Mouse (Mus musculus) neutrophil, adult 5-6 weeks (primary cell): ENCODE results near the gene Timmdc1. TPM values are rescaled to one million over a fixed set of nuclear protein-coding genes. Genes with fewer than 3 reads are reported as not detected.

ENCODE experiments used
- ATAC-seq: fragments of 151-379, 151-347 bp; 2 replicates; pipeline ENCODE4 v1.8.0; 2017; ENCODE audit warnings: mild to moderate bottlenecking, moderate TSS enrichment; ENCODE audit not compliant: insufficient number of reproducible peaks, poor library complexity, low FRiP score, severe bottlenecking; ENCODE audit errors: extremely low read depth
- total RNA-seq: library from RNA; stranded (forward); fragments of 200-1000 nt; gene quantifications from 2 replicates; pipeline ENCODE4 v1.2.3, GENCODE M21; 2017

Gene Timmdc1
- total RNA-seq: 17.3 and 18.0 TPM in 2 replicates

DNA sequence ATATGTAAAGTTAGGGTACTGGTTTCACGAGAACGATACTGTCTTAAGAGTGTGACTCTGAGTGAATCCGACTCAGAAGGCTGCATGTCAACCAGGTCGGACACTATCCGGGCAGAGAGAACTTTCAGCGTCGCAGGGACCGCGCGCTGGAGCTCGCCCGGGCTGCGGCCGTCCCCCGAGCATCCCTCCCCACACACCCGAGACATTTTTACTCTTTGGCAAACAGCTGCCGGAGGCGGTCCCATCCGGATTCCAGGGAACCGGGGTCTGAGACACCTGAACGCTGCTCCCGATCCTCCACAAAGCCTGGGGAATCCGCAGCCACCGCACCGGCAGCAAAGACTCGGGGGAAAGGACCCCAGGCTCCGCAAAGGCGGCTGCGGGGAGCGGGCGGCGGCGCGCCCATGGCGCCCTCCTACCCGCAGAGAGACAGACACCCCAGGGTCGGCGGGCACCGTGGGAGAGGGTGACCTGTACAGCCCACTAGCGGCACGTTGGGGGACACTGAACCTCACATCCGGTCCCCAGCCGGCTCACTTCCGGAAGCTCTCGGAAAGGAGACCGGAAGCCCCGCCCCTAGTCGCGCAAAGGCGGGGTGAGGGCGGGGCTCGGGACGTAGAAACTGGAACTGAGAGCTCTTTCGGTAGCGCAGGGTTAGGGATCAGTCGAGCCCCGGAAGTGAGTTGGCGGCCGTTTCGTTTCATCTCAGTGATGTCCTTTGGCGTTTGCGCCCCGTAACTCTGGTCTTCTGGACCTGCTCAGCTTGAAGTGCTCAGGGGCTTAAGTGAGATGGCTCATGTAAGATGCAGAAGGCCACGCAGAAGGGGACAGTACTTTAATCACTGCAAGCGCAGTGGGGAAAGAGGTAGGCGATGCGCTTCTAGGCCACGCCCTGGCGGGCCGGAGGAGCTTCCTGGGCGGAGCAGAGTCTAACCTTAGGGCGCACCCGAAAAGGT lies at the start of gene Timmdc1:
TSS of gene Timmdc1 (minus strand) at position 535 of the 956 bp plus-strand sequence.
- ATAC-seq: peak; percentile 97

- no peak for ATAC-seq
Observed at GRCm38 (mm10) chr16:38571481-38571880, 49.0 kb upstream of the Timmdc1 start.

GRCm38 (mm10) chr16:38568192-38568591 lies 45.7 kb upstream of the Timmdc1 start:
- ATAC-seq: no peak

GRCm38 (mm10) chr16:38563516-38563915 lies 41.1 kb upstream of the Timmdc1 start:
- no peak for ATAC-seq

DNA sequence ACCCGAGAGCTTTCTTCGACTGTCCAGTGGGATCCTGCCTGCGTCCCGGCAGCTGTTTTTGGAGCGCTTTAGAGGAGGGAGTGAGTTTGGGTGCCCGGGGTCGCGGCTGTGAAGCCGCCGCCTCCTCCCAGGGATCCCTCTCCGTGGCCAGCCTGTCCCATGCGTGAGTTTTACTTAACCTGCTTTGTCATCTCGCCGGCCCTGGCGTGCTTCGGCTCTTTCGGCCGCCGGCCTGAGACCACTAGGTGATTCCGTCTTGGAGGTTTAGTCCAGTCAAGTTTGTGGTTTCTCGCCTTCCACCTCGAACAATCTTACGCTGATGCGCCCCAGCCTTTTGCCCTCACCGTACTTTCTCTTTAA lies 40.5 kb upstream of the Timmdc1 start:
- no peak for ATAC-seq

- peak; percentile 97 for ATAC-seq
Observed at GRCm38 (mm10) chr16:38562131-38562967, 39.9 kb upstream of the Timmdc1 start.

DNA sequence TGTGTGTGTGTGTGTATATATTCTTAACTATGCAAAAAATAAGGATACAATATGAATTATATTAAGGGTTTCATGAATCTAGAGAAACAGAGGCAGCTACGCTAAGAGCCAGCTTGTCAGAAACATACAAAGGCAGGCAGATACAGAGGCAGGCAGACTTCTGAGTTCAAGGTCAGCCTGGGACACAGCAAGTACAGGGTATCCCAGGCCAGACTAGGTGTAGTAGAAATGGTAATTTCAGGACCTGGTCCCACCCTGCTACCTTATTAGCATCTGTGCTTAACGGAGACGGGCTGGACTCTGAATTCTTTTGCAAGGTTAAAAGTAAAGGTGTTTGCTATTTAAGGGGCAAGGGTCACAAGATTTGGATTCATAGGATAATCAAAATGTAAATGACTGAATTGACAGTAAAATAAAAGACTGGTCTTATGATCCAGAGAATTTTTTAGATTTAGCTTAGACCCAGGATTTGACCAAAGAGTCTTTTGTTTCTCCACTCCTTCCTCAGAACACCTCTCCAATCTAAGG lies 35.8 kb upstream of the Timmdc1 start, which contains the start of gene Tmem39a:
TSS of gene Tmem39a (plus strand) at position 478 of the 528 bp plus-strand sequence.
- no peak for ATAC-seq

DNA sequence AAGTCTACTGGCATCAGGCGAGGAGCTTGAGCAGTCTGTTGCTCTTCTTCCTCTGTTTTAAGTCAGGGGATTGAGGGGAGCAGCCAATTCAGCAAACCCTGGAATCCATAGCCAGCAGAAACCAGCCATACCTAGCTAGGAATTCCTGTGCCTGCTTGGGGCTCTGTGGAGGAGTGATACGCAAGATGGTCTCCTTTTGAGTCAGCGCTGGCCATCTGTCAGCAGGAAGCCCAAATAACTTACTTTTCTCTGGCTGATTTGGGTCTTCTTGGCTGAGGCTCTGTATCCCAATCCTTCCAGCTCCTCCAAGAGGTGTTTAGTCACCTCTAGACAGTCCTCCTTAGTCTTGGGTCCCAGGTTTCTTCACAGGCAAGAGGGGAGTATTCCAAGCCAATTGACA lies 33.5 kb upstream of the Timmdc1 start:
- ATAC-seq: no peak

GRCm38 (mm10) chr16:38549479-38550396 lies 27.3 kb upstream of the Timmdc1 start, which contains the start of gene Poglut1:
Gene Poglut1, minus strand, starts transcription at chr16:38550258.
- ATAC-seq: peak; percentile 75; the same call in 1 of the 2 replicates

DNA sequence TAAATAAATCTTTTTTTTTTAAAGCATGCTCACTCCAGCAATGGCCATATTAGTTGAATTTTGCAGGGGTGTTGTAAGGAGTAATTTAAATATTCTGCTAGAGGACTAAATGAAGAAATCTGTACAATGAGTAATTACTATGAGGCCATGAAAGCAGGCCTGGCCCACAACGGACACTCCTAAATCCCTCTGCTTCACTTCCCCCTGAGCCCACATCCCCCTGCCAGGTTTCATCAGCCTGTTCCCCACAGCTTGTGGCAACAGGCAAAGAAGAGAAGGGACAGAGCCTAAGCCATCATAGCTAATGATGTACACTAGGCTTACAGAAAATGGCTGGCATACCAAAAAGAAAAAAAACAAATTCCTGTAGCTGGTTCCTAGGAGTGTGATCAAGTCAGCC lies 25.5 kb upstream of the Timmdc1 start:
- ATAC-seq: no peak

DNA sequence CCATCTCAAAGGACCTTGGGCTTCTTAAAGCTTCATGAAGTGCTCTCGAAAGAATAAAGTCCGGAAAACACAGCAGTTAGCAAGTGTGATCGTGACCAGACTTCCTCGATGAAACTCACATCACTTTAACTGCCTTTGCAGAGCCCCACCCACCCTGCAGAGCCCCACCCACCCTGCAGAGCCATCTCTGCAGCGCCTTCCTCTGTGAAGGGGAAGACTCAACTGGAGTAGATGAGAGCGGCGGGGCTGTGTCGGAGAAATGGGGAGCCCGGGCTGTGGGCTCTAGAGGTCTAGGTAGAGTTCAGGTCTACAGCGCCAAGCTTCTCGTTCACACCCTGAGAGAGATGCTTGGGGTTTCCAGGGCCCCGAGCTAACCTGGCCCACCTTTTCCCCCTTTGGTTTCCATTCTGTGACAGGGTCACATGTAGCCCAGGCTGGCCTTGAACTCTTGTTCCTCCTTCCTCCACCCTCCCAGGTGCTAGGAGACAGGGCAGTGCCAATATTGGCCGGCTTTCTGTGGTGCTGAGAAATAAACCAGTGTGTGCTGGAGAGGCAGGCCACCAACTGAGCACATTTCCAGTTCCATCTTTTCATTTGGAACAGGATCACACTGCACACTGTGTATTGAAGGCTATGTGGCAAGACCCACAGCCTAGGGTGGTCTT lies 16.4 kb upstream of the Timmdc1 start:
- no peak for ATAC-seq

DNA sequence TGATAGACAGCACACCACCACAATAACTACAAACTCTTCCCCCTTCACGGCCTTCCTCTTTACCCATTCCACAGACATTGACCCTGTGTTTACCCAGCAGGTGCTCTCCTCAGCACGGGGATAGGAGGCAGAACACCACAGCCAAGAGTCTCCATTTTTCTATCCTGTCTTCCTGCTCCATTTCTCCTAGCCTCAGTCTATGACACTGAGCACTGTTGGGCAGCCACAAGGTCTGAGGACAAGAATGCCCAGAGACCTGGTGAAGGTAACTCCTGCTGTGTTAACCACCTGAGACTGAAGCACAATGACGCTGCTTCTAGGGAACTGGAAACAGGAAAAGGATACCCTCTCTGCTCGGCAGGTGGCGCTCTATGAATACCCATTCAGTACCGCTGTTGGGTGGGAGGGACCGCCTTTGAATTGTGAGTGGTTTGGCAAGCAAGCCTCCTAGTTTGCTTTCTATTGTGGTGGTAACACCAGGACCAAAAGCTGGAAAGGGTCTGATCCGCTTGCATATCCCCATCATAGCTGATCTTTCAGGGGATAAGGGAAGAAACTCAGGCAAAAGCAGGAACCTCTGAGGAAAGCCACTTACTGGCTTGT lies 14.2 kb upstream of the Timmdc1 start:
- peak; percentile 94 for ATAC-seq

DNA sequence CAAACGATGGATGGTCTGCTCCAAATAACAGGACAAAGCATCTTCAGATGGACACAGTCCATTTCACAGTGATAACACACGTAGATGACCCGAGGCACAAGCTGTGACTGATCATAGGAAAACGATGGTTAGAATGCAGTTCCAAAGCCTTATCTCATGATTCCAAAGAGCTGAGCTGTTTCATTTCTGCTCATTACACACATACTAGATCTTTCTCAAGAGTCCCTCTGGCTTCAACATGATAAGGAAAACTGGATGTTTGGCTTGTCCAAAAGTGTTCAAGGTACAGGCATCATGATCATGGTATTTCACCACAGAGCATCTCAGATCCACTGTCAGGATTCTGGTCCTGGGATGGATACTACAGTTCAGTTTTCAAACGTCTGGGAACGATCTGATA lies 3.8 kb upstream of the Timmdc1 start:
- ATAC-seq: no peak

DNA sequence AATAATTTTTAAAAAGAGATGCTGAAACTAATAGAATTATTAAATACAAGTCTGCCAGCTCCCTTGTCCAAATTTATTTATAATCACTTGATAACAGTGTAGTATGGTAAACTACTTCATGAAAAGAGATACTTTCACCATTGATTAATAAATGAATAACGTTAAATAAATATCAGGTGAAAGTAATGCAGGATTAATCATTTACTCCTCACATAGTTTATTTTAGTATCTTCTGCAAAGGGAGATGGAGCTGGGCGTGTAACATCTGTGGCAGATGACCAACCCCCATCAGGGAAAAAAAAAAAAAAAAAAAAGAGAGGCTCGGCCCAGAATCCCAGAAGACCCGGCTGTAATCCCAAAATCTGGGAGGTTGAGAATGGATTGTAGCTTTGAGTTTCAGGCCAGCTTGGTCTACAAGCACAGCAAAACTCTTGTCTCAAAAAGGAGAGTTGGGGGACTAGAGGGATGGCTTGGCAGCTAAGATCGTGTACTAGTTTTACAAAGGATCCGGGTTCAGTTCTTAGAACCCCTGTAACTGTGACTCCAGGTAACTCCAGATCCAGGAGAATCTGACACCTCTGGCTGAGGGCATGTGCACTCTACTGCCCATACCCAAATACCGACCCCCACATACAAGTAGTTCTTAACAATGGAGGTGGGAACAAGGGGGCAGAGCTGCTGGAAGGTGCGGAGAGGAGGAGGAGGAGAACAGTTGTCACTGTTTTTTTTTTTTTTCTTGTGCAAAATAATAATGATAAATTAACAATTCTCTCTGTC lies 1.1 kb downstream of the Timmdc1 start:
- no peak for ATAC-seq

- ATAC-seq: no peak
Observed at GRCm38 (mm10) chr16:38519140-38519539, 3.3 kb downstream of the Timmdc1 start.

DNA sequence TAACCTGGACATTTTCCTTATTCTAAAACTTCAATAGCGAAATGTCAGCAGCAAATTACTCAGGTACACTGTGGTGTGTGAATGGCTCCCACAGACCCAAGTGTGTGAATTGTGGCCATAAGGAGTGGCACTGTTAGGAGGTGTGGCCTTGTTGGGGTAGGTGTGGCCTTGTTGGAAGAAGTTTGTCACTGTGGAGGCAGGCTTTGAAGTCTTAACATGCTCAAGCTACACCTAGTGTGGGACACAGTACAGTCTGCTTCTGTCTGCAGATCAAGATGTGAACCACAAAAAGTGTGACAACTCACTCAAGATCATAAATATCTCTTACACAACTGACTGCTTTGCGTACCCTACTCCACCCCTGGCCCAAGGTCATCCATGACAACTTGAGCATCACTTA lies 11.6 kb downstream of the Timmdc1 start:
- ATAC-seq: no peak
